Mouse (Mus musculus): ENCODE results near the gene Kcnj10.

The Kcnj10 gene

DNA sequence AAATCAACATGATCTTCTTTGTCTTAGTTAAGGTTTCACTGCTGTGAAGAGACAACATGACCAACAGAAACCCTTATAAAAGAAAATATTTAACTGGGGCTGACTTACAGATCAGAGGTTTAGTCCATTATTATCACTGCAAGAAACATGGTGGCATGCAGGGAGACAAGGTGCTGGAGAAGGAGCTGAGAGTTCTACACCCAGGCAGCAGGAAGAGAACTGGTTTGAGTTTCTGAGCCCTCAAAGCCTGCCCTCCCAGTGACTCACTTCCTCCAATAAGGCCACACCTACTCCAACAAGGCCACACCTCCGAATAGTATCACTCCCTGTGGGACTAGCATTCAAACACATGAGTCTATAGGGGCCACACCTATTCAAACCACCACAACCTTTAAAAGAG lies 49.8 kb downstream of the Kcnj10 start:
- no peak for DNase-seq

DNA sequence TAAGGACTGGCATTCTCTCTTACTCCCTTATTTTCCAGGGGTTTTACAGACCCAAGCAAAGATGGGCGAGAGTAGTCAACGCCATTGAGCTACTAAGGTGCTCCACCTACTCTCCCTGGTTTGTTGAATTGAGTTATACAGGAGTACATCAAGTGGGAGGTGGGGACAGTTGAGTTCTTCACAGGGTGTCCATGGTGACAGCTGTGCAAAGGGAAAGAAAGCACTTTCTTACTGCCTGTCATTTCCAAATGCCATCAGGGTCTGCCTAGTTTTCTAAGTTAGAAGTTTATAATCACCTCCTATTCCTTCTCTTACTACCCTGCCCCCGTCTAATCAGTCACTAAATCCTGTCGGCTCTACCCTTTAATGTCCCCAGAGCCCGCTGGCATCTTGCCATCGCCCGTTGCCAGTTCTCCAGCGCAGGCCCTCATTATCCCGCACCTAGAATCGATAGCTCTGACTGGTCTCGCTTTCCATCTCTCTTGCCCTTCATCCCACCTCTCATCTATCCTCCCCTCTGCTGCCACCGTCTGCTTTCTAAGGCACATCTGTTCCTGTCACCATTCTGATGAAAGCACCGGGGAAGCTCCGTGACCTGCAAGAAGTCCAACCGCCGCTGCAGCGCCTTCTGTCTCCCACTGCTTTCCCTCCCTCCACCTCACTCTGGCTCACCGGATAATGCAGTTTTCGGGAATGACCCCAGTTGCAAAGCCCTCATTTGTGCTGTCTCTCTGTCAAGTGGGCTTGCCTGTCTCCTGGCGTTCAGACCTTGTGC lies 51.0 kb downstream of the Kcnj10 start:
- peak; percentile 37 for DNase-seq

DNA sequence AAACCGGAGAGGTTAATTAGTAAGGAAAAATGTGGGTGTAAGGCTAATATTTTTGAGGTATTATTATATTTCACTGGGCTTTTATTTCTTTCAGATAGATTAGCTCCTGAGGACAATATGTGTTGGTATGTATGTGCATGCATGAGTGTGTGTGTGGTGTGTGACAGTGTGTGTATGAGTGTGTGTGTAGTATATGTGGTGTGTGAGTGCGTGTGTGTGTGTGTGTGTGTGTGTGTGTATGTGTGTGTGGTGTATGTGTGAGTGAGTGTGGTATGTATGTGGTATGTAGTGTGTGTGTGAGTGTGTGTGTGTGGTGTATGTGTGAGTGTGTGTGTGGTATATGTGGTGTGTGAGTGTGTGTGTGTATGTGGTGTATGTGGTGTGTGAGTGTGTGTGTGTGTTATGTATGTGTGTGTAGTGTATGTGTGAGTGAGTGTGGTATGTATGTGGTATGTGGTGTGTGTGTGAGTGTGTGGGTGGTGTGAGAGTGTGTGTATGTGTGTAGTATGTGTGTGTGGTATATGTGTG lies 51.7 kb downstream of the Kcnj10 start:
- DNase-seq = no peak

DNA sequence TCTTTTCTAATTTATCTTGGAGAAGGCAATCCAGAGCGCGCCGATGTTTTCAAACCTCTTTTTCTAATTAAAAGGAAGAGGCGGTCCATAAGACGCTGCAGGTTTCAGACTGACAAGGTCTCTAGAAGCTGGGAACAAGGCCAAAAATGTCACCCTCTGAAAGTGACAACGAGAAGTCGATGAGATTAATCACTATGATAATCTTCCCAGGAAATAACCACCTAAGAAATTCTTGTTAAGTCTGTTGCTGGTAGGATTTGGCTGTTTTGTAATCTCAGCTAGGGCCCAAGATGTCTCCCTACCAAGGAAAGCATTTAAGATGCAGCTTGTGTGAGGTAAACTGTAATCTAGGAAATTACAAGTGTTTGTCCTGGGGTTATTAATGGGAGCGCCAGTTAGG lies 52.7 kb downstream of the Kcnj10 start:
- DNase-seq = no peak

DNA sequence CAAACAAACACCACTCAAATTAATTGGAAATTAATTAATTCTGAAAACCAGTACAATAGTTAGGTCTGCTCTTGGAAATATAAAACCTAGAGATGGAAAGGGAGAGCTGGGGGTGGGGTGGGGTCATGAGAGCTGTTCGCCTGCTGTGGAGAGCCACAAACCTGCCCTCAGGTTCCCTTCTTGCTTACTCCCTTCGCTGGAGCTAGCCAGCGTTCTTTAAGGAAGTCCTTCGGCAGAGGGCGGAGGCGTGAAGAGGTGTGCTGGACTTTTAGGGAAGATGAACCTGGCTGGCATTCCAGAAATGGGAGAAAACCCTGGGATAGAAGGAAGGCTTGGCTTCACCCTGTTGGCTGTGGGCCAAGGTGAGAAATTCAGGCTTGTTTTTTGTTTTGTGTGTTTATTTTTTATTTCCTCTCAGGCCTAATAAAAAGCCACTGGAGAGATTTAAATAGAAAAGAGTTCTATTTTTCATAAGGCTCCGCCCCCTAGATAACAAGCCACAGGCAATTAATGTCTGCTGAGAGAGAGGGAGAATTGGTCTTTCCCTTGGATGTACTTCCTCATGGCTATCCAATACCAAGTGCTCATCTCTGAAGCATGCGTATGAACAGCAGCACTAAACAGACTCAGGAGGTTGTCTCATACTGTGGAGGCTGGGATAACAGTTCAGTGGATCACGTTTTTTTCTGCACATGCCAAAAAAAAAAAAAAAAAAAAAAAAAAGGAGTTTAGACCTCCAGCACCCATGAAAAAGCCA lies 56.2 kb downstream of the Kcnj10 start:
- no peak for DNase-seq

DNA sequence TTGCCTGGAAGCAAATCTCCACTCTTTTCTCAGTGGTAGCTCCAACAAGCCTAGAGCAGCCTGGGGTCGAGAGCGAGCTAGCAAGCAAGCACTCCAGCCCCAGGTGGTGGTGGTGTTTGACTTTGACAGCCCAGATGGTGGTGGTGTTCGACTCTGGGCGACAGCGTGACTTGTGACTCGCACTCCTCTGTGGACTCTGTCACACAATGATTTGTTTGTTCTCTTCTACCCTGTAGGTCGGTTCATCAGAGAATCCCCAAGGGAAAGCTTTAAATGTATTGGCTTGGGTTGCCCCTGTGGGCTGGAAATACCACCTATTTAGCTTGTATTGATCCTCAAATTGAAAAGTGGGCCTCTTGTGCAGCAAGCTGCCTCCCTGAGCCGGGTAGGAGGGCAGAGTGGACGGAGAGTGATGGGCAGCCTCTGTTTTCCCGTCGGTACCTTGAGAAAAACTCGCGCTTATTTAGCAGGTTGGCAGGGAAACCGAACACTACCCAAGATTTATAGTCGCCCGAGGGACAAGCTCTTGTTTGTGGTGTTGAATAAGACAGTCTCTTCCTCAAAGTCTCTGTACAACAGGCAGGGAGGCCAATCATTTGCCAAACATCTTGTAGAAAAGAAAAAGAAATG lies 65.2 kb downstream of the Kcnj10 start:
- no peak for DNase-seq

DNA sequence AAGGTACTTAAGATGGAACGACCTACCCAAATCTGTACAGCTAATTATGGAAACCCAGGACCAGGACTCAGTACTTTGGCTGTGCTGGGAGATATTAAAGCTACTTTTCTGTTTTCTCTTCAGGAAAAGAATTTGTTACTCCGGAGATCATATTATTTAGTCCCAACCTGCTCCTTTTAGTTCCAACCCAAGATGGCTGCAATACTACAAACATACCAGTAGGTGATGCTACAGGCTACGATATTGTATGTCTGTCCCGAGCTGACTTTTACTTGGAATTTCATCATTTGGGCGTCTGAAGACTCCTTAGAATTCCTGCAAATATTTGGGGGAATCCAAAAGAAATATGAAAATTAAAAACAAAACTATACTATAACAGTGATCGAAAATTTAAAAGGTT lies 68.0 kb downstream of the Kcnj10 start:
- DNase-seq = no peak

DNA sequence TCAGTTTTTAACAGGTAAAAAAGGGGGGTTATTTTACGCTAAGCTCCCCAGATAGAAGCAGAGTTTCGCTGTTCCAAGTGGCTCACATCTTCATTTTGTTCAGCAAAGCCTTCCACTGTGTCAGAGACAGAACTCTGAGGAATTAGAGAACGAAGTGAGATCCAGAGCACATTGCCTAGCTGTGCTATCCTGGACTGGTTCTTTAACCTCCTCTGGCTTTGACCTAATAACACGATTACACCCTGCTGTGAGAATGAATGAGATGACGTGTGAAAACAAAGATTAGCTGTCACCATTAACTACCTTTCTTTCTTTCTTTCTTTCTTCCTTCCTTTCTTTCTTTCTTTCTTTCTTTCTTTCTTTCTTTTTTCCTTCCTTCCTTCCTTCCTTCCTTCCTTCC lies 68.4 kb downstream of the Kcnj10 start:
- no peak for DNase-seq

DNA sequence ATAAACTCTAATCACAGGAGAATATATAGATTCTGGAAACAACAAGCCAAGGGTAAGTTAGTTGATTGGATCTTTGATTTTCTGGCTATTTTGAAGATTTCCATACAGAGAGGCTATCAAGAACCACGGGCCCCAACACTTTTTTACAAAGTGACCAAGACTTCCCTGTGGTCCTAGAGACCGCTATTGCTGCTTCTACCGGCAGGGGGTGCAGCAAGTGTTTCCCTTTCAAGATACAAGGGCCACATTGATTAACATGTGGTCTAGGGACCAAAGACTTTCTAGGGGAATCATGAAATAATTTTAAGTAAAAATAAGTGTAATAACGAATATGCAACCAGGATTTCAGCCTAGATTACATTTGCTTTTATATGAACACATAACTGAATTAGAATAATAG lies 69.8 kb downstream of the Kcnj10 start:
- peak; percentile 87 for DNase-seq

DNA sequence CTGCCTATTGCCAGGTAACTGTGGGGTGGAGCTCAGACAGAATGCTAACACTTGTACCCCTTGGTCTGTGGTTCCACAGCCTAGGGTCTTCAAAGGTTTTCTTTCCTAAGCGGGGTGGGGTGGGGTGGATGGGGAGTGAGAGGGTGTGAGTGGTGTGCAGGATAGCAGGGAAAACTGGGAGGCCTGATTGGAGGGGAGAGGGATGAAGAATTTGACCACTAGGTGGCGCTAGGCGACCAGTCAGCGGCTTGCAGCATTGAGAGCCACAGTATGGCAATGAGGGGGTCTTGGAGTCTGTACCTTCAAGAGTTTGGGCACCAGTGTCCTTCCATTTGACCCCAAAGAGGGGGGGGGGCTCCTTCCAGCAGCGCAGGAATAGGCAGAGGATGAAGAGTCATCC lies 71.2 kb downstream of the Kcnj10 start:
- DNase-seq = peak; percentile 92

DNA sequence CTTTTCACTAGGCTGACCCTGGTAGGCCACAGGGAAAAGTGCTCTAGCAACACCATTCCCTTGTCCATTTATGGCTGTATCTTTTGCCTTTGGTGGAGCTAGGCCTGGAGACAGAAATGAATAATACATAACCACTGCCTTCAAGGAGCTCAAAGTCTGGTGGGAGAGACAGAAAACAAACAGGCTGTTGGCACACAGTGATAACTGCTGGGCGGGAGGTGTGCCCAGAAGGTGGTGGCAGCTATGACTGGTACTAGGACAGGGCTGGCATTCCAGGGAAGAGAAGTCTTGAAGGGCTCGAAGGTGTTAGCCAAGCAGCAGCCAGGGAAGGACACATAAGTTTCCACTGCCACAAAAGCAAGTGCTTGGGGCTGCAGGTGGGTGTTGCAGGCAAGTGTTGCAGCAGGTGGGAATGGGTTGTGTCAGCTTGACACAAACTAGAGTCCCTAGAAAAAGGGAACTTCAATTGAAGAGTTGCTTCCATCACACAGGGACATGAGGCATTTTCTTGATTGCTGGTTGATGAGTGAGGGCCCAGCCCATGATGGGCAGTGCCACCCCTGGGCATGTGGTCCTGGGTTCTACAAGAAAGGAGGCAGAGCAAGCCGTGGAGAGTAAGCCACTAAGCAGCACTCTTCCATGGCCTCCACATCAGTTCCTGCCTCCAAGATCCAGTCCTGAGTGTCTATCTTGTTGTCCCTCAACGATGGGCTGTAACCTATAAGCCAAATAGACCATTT lies 72.7 kb downstream of the Kcnj10 start:
- no peak for DNase-seq

DNA sequence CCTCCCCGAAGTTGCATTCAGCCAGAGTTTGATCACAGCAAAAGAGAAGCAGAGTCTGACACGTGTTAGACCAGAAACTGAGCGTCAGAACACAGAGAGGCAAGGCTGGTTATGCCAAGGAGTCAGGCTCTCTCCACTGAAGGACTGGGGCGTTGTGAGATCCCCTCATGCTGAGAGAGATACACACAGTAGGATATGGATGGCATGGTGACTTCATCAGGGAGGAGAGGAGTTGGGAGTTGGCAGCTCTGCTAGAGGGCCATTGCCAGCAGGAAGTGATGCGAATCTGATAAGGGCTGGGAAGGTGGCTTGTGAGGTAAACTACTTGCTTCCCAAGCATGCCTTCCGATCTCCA lies 73.2 kb downstream of the Kcnj10 start:
- no peak for DNase-seq

DNA sequence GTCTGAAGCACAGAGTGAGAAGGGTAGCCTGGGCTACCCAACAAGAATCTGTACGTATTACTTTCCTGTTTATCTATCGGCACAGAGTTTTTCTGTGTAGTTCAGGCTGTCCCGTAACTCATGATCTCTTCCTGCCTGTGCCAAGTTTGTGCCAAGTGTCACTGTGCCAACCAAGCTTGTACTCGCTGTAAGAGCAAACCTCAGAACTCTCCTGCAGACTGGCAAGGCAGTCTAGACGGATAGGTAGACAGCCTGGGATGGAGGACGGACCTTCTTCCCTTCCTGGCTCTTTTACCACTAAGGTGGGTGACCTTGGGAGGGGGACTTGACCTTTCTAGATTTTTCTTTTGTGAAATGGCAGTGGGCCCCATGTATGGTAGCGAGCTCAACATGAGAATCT lies 74.1 kb downstream of the Kcnj10 start:
- DNase-seq = no peak

DNA sequence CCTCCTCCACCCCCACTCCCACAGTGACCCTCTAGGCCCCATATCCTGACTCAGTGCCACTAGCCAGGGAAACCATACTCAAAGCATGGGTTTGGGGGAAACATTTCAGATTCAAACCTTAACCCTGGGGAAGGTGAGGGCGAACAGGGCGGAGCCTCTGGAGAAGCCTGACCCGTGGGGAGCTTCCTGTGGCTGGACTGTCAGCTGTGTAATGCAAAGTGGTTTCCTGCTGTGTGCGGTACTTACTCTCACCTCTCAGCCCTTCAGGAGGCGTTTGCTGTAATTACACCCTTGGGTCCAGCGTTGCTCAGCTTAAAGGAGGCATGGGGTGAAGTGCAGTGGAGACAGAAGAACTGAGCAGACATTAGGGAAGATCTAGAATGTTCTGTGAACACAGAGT lies 77.2 kb downstream of the Kcnj10 start:
- DNase-seq = no peak

DNA sequence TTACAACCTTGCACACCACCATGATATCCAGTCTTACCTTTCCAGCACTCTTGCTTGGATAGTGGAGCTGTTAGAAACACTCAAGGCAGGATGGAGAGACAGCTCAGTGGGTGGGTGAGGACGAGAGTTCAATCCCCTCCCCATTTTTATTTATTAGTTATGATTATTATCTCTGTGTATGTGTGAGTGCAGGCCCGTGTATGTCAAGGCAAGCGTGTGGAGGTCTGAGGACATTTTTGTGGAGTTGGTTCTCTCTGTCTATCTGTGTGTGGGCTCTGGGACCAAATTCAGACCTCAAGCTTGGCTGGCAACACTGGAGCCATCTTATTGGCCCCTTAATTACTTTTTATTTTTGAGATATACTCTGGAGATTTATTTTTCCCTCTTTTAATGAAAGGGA lies 77.6 kb downstream of the Kcnj10 start:
- DNase-seq = no peak

DNA sequence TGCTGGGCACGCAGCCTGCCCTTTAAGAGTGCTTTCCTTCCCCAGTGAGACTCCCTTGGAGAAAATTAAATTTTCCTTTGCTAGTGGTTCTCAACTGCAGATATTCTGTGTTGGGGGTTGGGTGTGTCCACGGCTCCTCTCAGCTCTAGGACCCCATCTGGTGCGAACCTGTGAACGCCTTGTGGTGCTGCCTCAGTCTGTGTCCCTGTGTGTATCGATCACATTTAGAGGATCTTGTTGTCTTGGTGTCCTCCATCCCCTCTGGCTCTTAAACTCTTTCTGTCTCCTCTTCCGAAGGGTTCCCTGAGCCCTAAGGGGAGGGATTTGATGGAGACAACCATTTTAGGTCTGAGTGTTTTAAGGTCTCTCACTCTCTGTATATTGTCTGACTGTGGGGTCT lies 79.2 kb downstream of the Kcnj10 start:
- DNase-seq = no peak

DNA sequence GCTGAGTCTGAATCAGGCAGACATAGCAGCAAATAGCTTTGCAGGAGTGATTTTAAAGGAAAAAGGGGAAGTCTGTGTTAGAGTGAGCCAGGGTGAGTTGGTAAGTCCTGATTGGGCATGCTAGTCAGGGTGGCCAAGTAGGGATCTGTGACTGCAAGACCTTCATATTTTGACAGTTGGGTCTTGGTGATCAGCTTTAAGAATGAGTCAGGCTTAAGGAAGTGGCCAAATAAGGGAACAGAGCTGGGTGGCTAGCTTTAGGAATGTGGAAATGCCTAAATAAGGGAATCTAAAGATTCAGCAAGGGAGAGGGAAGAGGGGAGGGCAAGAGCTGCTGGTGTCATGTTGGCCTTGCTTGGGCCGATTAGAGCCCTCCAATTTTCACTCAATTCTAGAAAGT lies 82.4 kb downstream of the Kcnj10 start:
- no peak for DNase-seq

All from kidney, postnatal 10 days (tissue).